Mouse (Mus musculus) layer of hippocampus, postnatal 14 days (tissue): ENCODE measurements around the gene Gm45799. TPM values are rescaled to one million over a fixed set of nuclear protein-coding genes. Genes with fewer than 3 reads are reported as not detected.

Source experiments
- DNase-seq, 2 experiments: peaks; one replicate each; pipeline ENCODE4 v3.0.0; 2021 to 2022; ENCODE audit warnings: low spot score in 2 of 2, mixed read lengths in 1 of 2
- total RNA-seq, 2 experiments: library from RNA; stranded (reverse); gene quantifications; 2 replicates each; pipeline ENCODE4 v1.2.3; 2021

Gm45799 gene
- total RNA-seq, 2 experiments from 2014 or later, result 5.4 to 11.8 TPM

GRCm38 (mm10) chr7:105640894-105641255, 523 bp downstream of the Gm45799 start:
- peak in 1 of 2 experiments; percentile 29 for DNase-seq

- DNase-seq, result no peak
Measured at GRCm38 (mm10) chr7:105641936-105642335, 1.6 kb downstream of the Gm45799 start.

- peak in 1 of 2 experiments; percentile 20 for DNase-seq
Measured at GRCm38 (mm10) chr7:105650639-105651435, 10.5 kb downstream of the Gm45799 start, which contains the start of gene Dnhd1. Dnhd1 (plus strand) TSS chr7:105650827.

GRCm38 (mm10) chr7:105685541-105686197, 45.3 kb downstream of the Gm45799 start:
- DNase-seq, result no peak

GRCm38 (mm10) chr7:105690875-105691274, 50.5 kb downstream of the Gm45799 start:
- no peak for DNase-seq

GRCm38 (mm10) chr7:105703184-105703583, 62.8 kb downstream of the Gm45799 start:
- DNase-seq, result peak in 1 of 2 experiments; percentile 25

GRCm38 (mm10) chr7:105703816-105704215, 63.5 kb downstream of the Gm45799 start:
- DNase-seq, result no peak

GRCm38 (mm10) chr7:105708733-105709132, 68.4 kb downstream of the Gm45799 start:
- DNase-seq, result no peak

- no peak for DNase-seq
Measured at GRCm38 (mm10) chr7:105715366-105715765, 75.0 kb downstream of the Gm45799 start.

GRCm38 (mm10) chr7:105721916-105722315, 81.6 kb downstream of the Gm45799 start:
- DNase-seq, result no peak

GRCm38 (mm10) chr7:105726144-105726979, 86.0 kb downstream of the Gm45799 start:
- peak in 1 of 2 experiments; percentile 83 for DNase-seq

GRCm38 (mm10) chr7:105726980-105727325, 86.6 kb downstream of the Gm45799 start:
- no peak for DNase-seq

GRCm38 (mm10) chr7:105728701-105729428, 88.5 kb downstream of the Gm45799 start:
- peak in 1 of 2 experiments; percentile 67 for DNase-seq

- DNase-seq, result no peak
Measured at GRCm38 (mm10) chr7:105733836-105734235, 93.5 kb downstream of the Gm45799 start.

Other genes with a start within 250 kb of the Gm45799 start
- 10 to 100 TPM; 54.3 to 58.2 TPM for gene Fam160a2, start 240.5 kb upstream of the Gm45799 start, total RNA-seq
- gene Cnga4, start 236.0 kb upstream of the Gm45799 start, total RNA-seq, result under 1 TPM; 0.39 to 0.41 TPM
- gene Cckbr, start 214.8 kb upstream of the Gm45799 start, total RNA-seq, result 10 to 100 TPM; 10.1 to 11.3 TPM
- gene Cavin3, start 158.3 kb upstream of the Gm45799 start, total RNA-seq, result 10 to 100 TPM; 13.8 to 14.1 TPM
- 10 to 100 TPM; 90.1 to 93.9 TPM for gene Smpd1, start 86.2 kb upstream of the Gm45799 start, total RNA-seq
- 100 to 1,000 TPM; 368 to 375 TPM for gene Apbb1, start 58.9 kb upstream of the Gm45799 start, total RNA-seq
- gene Hpx, start 40.4 kb upstream of the Gm45799 start, total RNA-seq, result not detected
- gene Trim3, start 7.0 kb upstream of the Gm45799 start, total RNA-seq, result 100 to 1,000 TPM; 136 to 145 TPM
- 10 to 100 TPM; 82.3 to 87.2 TPM for gene Timm10b, start 496 bp upstream of the Gm45799 start, total RNA-seq
- gene Arfip2, start 136 bp upstream of the Gm45799 start, total RNA-seq, result 100 to 1,000 TPM in 1 of 2 experiments, 10 to 100 TPM in 1; 97.8 to 101 TPM
- 1 to 10 TPM; 5.5 to 6.0 TPM for gene Dnhd1, start 10.3 kb downstream of the Gm45799 start, total RNA-seq
- gene Ilk, start 96.0 kb downstream of the Gm45799 start, total RNA-seq, result 100 to 1,000 TPM; 105 to 111 TPM
- 10 to 100 TPM; 12.5 to 14.7 TPM for gene Rrp8, start 96.8 kb downstream of the Gm45799 start, total RNA-seq
- 100 to 1,000 TPM; 137 to 150 TPM for gene Taf10, start 103.8 kb downstream of the Gm45799 start, total RNA-seq
- 10 to 100 TPM; 54.0 to 54.2 TPM for gene Tpp1, start 111.7 kb downstream of the Gm45799 start, total RNA-seq
- gene Dchs1, start 147.1 kb downstream of the Gm45799 start, total RNA-seq, result 10 to 100 TPM; 26.9 to 30.3 TPM
- gene Mrpl17, start 170.5 kb downstream of the Gm45799 start, total RNA-seq, result 100 to 1,000 TPM; 121 to 126 TPM